Mouse (Mus musculus) lung, postnatal 0 days (tissue): Measurements from ENCODE around the gene Dusp15. TPM values are rescaled to one million over a fixed set of nuclear protein-coding genes. Genes with fewer than 3 reads are reported as not detected.

ENCODE experiments used
- ATAC-seq: fragments of 200-750 bp; cut with Nextera tagmentation; 2 replicates; pipeline ENCODE4 v1.8.0; 2017; ENCODE audit warnings: moderate library complexity
- DNase-seq: peaks from one replicate; pipeline ENCODE4 v3.0.0-alpha.2; 2016; ENCODE audit warnings: low spot score
- H3K27ac ChIP-seq: fragments of 300-500 bp; sonication (generic); 2 replicates; pipeline ENCODE4 v1.5.1; 2014; ENCODE audit warnings: antibody characterized with exemption, mild to moderate bottlenecking, low read length, mixed read lengths
- H3K27me3 ChIP-seq: fragments of 300-500 bp; sonication (generic); replicated peaks from 2 replicates; pipeline ENCODE4 v1.6.1; 2014; ENCODE audit warnings: low read length, mixed read lengths; ENCODE audit not compliant: insufficient read depth
- H3K36me3 ChIP-seq: fragments of 300-500 bp; sonication (generic); 2 replicates; pipeline ENCODE4 v1.6.1; 2014; ENCODE audit warnings: low read length, mixed read lengths; ENCODE audit not compliant: insufficient read depth
- H3K4me1 ChIP-seq: fragments of 300-500 bp; sonication (generic); 2 replicates; pipeline ENCODE4 v1.6.1; 2014; ENCODE audit warnings: antibody characterized with exemption, low read depth, low read length, mixed read lengths; ENCODE audit not compliant: insufficient read depth
- H3K4me2 ChIP-seq: fragments of 300-500 bp; sonication (generic); replicated peaks from 2 replicates; pipeline ENCODE4 v1.6.1; 2014; ENCODE audit warnings: low read depth, mild to moderate bottlenecking, low read length, moderate library complexity, mixed read lengths
- H3K4me3 ChIP-seq: fragments of 300-500 bp; sonication (generic); 2 replicates; pipeline ENCODE4 v1.5.1; 2014; ENCODE audit warnings: low read depth, low read length
- H3K9ac ChIP-seq: fragments of 300-500 bp; sonication (generic); replicated peaks from 2 replicates; pipeline ENCODE4 v1.6.1; 2014; ENCODE audit warnings: low read depth, mild to moderate bottlenecking
- H3K9me3 ChIP-seq: fragments of 300-500 bp; sonication (generic); 2 replicates; pipeline ENCODE4 v1.6.1; 2016; ENCODE audit warnings: low read length, mixed read lengths
- CTCF ChIP-seq: IDR thresholded peaks from 2 replicates; pipeline ENCODE4 v1.5.1; 2016; ENCODE audit warnings: antibody characterized with exemption, mild to moderate bottlenecking
- EP300 ChIP-seq: IDR thresholded peaks from 2 replicates; pipeline ENCODE4 v1.6.1; 2016; ENCODE audit warnings: antibody characterized with exemption, mild to moderate bottlenecking, control low read depth
- WGBS: fragments of 180-500 bp; shearing (Covaris S2); extraction: QIAGEN DNeasy Blood & Tissue Kit; methylation state at CpG from one replicate; pipeline ENCODE4 v1.1.7; 2014; 5-methylcytosine and 5-hydroxymethylcytosine counted together
- polyA plus RNA-seq: library from polyadenylated mRNA; unstranded; fragments of >200 nt; fragmentation: Nextera tagmentation; extraction: Ambion mirVana; gene quantifications from 2 replicates; pipeline ENCODE4 v1.2.1, GENCODE M21; 2015

Dusp15 gene
- polyA plus RNA-seq, 1 experiment from 2014 or later, result not detected

DNA sequence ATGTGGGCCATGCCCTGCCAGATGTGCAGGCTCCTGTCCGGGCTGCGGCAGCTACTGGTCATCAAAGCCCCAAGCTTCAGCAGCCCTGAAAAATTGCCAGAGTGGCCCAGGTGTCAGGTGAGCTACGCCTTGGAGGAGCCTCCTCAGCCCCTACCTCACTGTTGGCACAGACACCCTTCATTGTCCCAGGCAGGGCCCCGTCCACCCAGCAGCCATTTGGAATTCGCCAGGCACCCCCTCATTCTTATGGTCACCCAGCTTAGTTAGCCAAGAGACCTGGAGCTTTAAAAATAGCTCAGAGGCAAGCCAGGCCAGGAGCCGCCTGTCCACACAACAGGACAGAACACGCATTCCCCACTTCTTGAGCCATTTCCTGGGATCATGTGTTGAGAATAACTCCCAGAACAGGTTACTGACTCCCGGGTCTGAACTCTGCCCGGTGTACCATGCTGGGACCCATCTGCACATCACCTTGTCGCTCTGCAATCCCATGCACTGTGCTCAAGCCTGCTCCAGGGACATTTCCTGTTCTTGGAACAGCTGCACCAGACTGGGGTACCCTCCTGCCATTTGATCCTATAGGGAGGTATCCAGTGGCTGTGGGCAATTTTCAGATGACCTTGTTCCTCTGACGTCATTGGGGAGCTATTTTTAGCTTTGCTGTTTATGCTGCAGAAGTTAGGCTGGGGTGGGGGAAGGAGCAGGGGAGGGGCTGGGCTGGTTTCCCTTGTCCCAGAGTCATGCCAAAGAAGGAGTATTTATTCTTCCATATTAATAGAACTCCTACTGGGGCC, 46.3 kb downstream of the Dusp15 start:
- Histone ChIP-seq H3K36me3 (no peaks in the 10 kb centered on the region), H3K9me3 (no peaks in the 10 kb centered on the region), H3K4me3 (no peak overlapping the region), H3K27ac (no peak overlapping the region), H3K4me1 (no peaks in the 10 kb centered on the region), H3K9ac (no peak overlapping the region), H3K4me2 (no peak overlapping the region), H3K27me3 (no peaks in the 10 kb centered on the region)
- DNase-seq (peak; percentile 41), ATAC-seq (peak; percentile 37)
- TF ChIP-seq CTCF, result no peak
- no peak for TF ChIP-seq EP300
- WGBS, result 36% methylated on average over 11 of the region's 11 CpGs

DNA sequence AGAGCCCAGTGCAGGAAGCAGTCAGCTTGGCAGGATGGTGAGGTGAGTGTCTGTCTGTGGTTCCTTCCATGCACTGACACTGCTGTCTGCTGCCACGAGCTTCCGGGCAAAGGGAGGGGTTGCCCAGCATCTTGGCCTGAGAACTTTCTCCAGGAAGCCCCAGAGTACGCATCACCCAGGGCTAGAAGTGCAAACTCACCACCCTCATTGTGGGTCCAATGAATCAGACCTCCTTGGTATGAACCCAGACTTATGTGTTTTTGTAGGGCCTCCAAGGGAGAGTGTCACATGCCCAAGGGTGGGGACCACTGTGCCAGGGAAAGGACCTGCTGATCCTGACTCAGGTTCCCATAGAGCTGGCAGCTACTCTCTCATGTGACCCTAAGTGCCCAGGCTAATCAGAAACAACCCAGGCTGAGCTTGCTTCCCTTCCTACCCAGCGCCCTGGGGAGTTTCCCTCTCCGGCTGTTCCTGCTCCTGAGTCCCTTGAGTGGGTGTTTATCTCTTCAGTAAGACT, 47.3 kb downstream of the Dusp15 start:
- ATAC-seq, result peak; percentile 29
- WGBS, result 46% methylated on average over 5 of the region's 5 CpGs

DNA sequence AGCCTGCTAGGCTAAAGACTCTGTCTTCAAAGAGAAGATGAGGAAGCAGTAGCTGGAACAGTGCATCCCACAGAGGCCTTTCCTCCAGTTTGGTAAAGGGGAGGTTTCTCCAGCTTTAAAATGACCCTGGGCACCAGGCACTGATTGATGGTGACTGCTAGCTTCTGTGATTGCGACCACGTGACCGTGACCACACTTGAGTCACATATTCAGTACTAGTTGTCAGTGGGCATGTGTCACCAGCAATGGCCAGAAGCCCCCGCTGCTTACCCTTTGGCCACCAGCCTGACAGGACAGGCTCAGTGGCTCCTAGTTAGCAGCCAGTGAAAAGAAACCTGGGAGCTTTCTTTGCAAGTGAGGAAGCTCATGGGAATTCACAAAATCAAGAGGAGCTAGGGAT, 47.9 kb downstream of the Dusp15 start:
- Histone ChIP-seq H3K9ac (no peak overlapping the region), H3K4me3 (no peak overlapping the region), H3K9me3 (no peaks in the 10 kb centered on the region), H3K27me3 (no peaks in the 10 kb centered on the region), H3K36me3 (no peaks in the 10 kb centered on the region), H3K27ac (no peak overlapping the region), H3K4me1 (no peaks in the 10 kb centered on the region), H3K4me2 (no peak overlapping the region)
- no peak for TF ChIP-seq EP300
- TF ChIP-seq CTCF, result no peak
- no peak for DNase-seq
- ATAC-seq, result no peak
- 68% methylated on average over 4 of the region's 4 CpGs for WGBS

More for the DNA sequence above, 47.3 kb downstream of the Dusp15 start:
- Histone ChIP-seq H3K4me1 (no peaks in the 10 kb centered on the region), H3K4me3 (no peak overlapping the region), H3K4me2 (no peak overlapping the region), H3K27me3 (no peaks in the 10 kb centered on the region), H3K9ac (no peak overlapping the region), H3K9me3 (no peaks in the 10 kb centered on the region), H3K27ac (no peak overlapping the region), H3K36me3 (no peaks in the 10 kb centered on the region)
- TF ChIP-seq CTCF, result no peak
- TF ChIP-seq EP300, result no peak
- DNase-seq, result no peak

DNA sequence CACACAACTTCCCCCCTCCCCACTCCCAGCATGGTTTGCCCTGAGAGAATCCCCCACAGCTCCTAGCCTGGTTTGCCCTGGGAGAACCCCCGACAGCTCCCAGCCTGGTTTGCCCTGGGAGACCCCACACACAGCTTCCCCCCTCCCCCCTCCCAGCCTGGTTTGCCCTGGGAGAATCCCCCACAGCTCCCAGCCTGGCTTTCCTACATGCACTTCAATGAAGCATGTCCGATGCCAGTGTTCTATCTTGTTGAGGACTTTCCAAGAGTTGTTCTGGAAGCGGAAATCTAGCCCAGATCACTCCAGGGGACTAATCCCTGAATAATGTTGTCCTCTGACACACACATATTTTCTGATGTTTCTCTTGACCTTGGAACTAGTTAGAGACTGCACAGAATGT, 48.8 kb downstream of the Dusp15 start:
- Histone ChIP-seq H3K9me3 (no peaks in the 10 kb centered on the region), H3K9ac (no peak overlapping the region), H3K4me2 (no peak overlapping the region), H3K27me3 (no peaks in the 10 kb centered on the region), H3K27ac (no peak overlapping the region), H3K4me3 (no peak overlapping the region), H3K36me3 (no peaks in the 10 kb centered on the region), H3K4me1 (no peaks in the 10 kb centered on the region)
- WGBS, result 52% methylated on average over 3 of the region's 3 CpGs
- TF ChIP-seq CTCF (no peak), EP300 (no peak)
- DNase-seq (no peak), ATAC-seq (no peak)

DNA sequence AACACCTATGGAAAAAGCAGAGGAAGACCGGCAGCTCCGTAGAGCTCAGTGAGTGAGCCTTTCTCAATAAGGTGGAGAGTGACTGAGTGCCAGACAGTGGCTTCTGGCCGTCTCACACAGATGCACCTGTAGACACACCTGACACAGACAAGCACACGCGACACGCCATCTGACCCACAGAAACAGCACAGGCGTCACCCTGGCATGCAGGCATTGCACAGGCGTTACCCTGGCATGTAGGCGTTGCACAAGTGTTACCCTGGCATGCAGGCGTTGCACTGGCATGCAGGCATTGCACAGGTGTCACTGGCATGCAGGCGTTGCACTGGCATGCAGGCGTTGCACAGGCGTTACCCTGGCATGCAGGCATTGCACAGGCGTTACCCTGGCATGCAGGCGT, 50.2 kb downstream of the Dusp15 start:
- Histone ChIP-seq H3K4me2 (no peak overlapping the region), H3K4me1 (no peaks in the 10 kb centered on the region), H3K9ac (no peak overlapping the region), H3K4me3 (no peak overlapping the region), H3K9me3 (no peaks in the 10 kb centered on the region), H3K36me3 (no peaks in the 10 kb centered on the region), H3K27ac (no peak overlapping the region), H3K27me3 (no peaks in the 10 kb centered on the region)
- 89% methylated on average over 15 of the region's 15 CpGs for WGBS
- ATAC-seq (no peak), DNase-seq (no peak)
- no peak for TF ChIP-seq EP300
- no peak for TF ChIP-seq CTCF

DNA sequence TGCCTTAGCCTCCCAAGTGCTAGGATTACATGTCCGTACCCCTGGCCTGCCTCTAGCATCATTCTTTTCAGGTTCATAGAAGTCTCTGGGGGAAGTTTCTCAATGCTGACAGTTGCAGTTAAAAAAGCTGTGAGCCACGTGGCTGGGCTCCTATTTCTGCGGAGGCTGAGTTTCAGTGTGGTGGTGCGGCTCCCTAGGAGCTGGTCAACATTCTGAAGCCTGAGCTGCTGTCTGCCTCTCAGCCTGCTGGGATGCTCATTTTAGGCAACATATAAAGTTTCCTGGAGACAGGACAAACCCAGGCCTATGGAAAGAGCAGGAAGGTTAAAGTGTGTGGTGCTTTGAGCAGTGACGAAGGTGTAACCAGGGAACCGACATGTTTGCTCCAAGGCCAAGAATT, 52.5 kb downstream of the Dusp15 start:
- no peaks in the 10 kb centered on the region for H3K9me3 ChIP-seq
- no peak overlapping the region for H3K4me2 ChIP-seq
- no peak overlapping the region for H3K4me3 ChIP-seq
- H3K9ac ChIP-seq, result no peak overlapping the region
- DNase-seq (no peak), ATAC-seq (no peak)
- H3K27me3 ChIP-seq, result no peaks in the 10 kb centered on the region
- H3K27ac ChIP-seq, result no peak overlapping the region
- no peak for TF ChIP-seq EP300
- no peak for TF ChIP-seq CTCF
- WGBS, result 62% methylated on average over 6 of the region's 6 CpGs
- H3K36me3 ChIP-seq, result peaks cover 3% of the 10 kb centered on the region; the same call in 1 of the 2 replicates
- H3K4me1 ChIP-seq, result no peaks in the 10 kb centered on the region
